Mouse (Mus musculus) heart, embryonic 12.5 days (tissue): ENCODE results near the gene Gpr61. TPM values are rescaled to one million over a fixed set of nuclear protein-coding genes. Genes with fewer than 3 reads are reported as not detected.

ENCODE experiments used
- ATAC-seq: fragments of 200-750 bp; cut with Nextera tagmentation; 2 replicates; pipeline ENCODE4 v1.8.0; 2017; ENCODE audit warnings: moderate TSS enrichment, moderate library complexity; ENCODE audit not compliant: insufficient number of reproducible peaks, low FRiP score
- H3K27ac ChIP-seq: fragments of 300-500 bp; sonication (generic); 2 replicates; pipeline ENCODE4 v1.5.1; 2016; ENCODE audit warnings: mild to moderate bottlenecking, moderate library complexity; ENCODE audit not compliant: poor library complexity, severe bottlenecking
- H3K27me3 ChIP-seq: fragments of 300-500 bp; sonication (generic); replicated peaks from 2 replicates; pipeline ENCODE4 v1.6.1; 2016; ENCODE audit warnings: mild to moderate bottlenecking, moderate library complexity
- H3K36me3 ChIP-seq: fragments of 300-500 bp; sonication (generic); 2 replicates; pipeline ENCODE4 v1.6.1; 2016; ENCODE audit warnings: mild to moderate bottlenecking, moderate library complexity
- H3K4me1 ChIP-seq: fragments of 300-500 bp; sonication (generic); replicated peaks from 2 replicates; pipeline ENCODE4 v1.6.1; 2016; ENCODE audit warnings: mild to moderate bottlenecking
- H3K4me2 ChIP-seq: fragments of 300-500 bp; sonication (generic); 2 replicates; pipeline ENCODE4 v1.6.1; 2016; ENCODE audit warnings: mild to moderate bottlenecking, moderate library complexity
- H3K4me3 ChIP-seq: fragments of 300-500 bp; sonication (generic); 2 replicates; pipeline ENCODE4 v1.5.1; 2016; ENCODE audit warnings: mild to moderate bottlenecking
- H3K9ac ChIP-seq: fragments of 300-500 bp; sonication (generic); 2 replicates; pipeline ENCODE4 v1.6.1; 2016; ENCODE audit warnings: mild to moderate bottlenecking, moderate library complexity
- H3K9me3 ChIP-seq: fragments of 300-500 bp; sonication (generic); replicated peaks from 2 replicates; pipeline ENCODE4 v1.6.1; 2016; ENCODE audit warnings: mild to moderate bottlenecking, moderate library complexity
- WGBS: fragments of 180-500 bp; shearing (Covaris S2); methylation state at CpG from one replicate; pipeline ENCODE4 v1.1.7; 2016; 5-methylcytosine and 5-hydroxymethylcytosine counted together
- polyA plus RNA-seq: library from polyadenylated mRNA; unstranded; fragments of >200 nt; fragmentation: Nextera tagmentation; extraction: Ambion mirVana; gene quantifications from 2 replicates; pipeline ENCODE4 v1.2.1, GENCODE M21; 2016

Gene Gpr61
- polyA plus RNA-seq, 1 experiment from 2014 or later, result 0.27 TPM

- Histone ChIP-seq H3K9ac (no peak overlapping the region), H3K9me3 (no peaks in the 10 kb centered on the region), H3K27me3 (no peaks in the 10 kb centered on the region), H3K36me3 (no peaks in the 10 kb centered on the region), H3K4me2 (no peak overlapping the region), H3K4me3 (no peak overlapping the region), H3K27ac (no peak overlapping the region), H3K4me1 (peaks cover 47% of the 10 kb centered on the region)
- no peak for ATAC-seq
- WGBS, result 65% methylated on average over 5 of the region's 5 CpGs
Measured at GRCm38 (mm10) chr3:108128520-108128919, 26.2 kb downstream of the Gpr61 start.

DNA sequence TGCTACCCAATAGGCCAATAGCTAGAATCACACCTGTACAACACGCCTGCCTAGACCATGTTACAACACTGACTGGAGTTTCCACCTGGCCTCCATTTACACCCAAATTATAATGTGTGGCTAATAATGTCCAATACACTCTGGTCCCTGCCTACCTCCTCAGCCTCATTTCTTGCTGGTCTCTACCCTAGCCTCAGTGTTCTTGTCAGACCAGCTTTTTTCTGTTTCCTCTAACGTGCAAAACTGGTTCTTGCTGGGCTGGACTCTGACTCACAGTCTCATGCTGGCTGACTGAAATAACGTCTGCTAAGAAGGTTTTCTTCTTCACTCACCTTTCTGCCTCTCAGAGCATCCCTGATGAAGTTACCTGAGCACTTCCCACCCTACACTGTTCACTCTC, 28.4 kb downstream of the Gpr61 start:
- Histone ChIP-seq H3K27ac (no peak overlapping the region), H3K9ac (no peak overlapping the region), H3K4me3 (no peak overlapping the region), H3K9me3 (no peaks in the 10 kb centered on the region), H3K4me1 (peaks cover 34% of the 10 kb centered on the region), H3K36me3 (peaks cover 13% of the 10 kb centered on the region; the same call in 1 of the 2 replicates), H3K27me3 (no peaks in the 10 kb centered on the region), H3K4me2 (no peak overlapping the region)
- no peak for ATAC-seq
- 84% methylated on average over 3 of the region's 3 CpGs for WGBS

DNA sequence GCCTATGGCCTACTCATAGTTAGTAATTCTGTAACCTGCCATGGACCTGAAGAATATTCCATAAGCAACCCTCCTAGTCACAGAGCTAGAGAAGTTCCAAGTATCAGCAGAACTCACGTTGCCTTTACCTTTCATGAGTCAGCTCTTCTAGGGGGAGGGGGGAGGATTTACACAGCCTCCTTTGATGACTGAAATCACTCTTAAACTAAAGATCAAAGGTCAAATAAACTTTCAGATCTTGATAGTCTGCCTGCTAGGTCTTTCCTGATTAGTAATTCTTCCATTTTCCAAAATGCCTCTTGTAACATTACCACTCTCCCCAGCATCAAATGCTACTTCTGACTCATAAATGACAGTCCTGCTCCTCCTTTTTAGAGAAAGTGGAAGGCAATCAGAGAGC, 30.6 kb downstream of the Gpr61 start:
- Histone ChIP-seq H3K4me3 (no peak overlapping the region), H3K9ac (no peak overlapping the region), H3K27me3 (no peaks in the 10 kb centered on the region), H3K4me1 (peaks cover 14% of the 10 kb centered on the region), H3K27ac (no peak overlapping the region), H3K36me3 (peaks cover 27% of the 10 kb centered on the region), H3K4me2 (no peak overlapping the region), H3K9me3 (no peaks in the 10 kb centered on the region)
- WGBS, result 60% methylated on average over 1 of the region's 1 CpGs
- ATAC-seq, result no peak

GRCm38 (mm10) chr3:108123242-108123641, 31.4 kb downstream of the Gpr61 start:
- peaks cover 36% of the 10 kb centered on the region for H3K36me3 ChIP-seq

GRCm38 (mm10) chr3:108121101-108121500, 33.6 kb downstream of the Gpr61 start:
- ATAC-seq, result no peak
- Histone ChIP-seq H3K36me3 (peaks cover 49% of the 10 kb centered on the region), H3K4me1 (peaks cover 5% of the 10 kb centered on the region), H3K9ac (no peak overlapping the region), H3K9me3 (no peaks in the 10 kb centered on the region), H3K27me3 (no peaks in the 10 kb centered on the region), H3K27ac (no peak overlapping the region), H3K4me2 (no peak overlapping the region), H3K4me3 (no peak overlapping the region)
- WGBS, result 64% methylated on average over 3 of the region's 3 CpGs

More at GRCm38 (mm10) chr3:108123242-108123641, 31.4 kb downstream of the Gpr61 start:
- H3K9me3 ChIP-seq, result no peaks in the 10 kb centered on the region
- H3K27me3 ChIP-seq, result no peaks in the 10 kb centered on the region
- ATAC-seq, result no peak
- no peak overlapping the region for H3K4me2 ChIP-seq
- H3K27ac ChIP-seq, result no peak overlapping the region
- peaks cover 5% of the 10 kb centered on the region for H3K4me1 ChIP-seq
- WGBS, result 88% methylated on average over 5 of the region's 5 CpGs
- H3K4me3 ChIP-seq, result no peak overlapping the region
- no peak overlapping the region for H3K9ac ChIP-seq

DNA sequence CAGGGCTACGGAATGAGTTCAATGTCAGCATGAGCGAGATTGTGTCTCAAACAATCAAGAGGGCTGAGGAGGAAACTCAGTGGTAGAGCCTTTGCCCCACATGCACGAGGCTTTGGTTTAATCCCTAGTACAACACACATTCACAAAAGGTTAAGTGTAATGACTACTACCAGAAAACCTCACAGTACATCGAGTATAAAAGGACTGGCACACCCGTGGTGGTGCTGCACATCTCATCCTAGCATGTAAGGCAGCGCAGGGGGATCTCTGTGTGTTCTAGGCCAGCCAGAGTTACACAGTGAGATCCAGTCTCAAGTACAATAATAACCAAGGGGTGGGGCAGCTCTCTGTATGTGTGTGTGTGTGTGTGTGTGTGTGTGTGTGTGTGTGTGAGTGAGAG, 37.2 kb downstream of the Gpr61 start:
- ATAC-seq, result no peak
- no peak overlapping the region for H3K9ac ChIP-seq
- 90% methylated on average over 6 of the region's 6 CpGs for whole genome bisulfite sequencing
- no peak overlapping the region for H3K27ac ChIP-seq
- H3K9me3 ChIP-seq, result no peaks in the 10 kb centered on the region
- no peaks in the 10 kb centered on the region for H3K27me3 ChIP-seq
- H3K4me2 ChIP-seq, result no peak overlapping the region
- no peak overlapping the region for H3K4me3 ChIP-seq
- H3K36me3 ChIP-seq, result peaks cover 67% of the 10 kb centered on the region
- H3K4me1 ChIP-seq, result peaks cover 7% of the 10 kb centered on the region

DNA sequence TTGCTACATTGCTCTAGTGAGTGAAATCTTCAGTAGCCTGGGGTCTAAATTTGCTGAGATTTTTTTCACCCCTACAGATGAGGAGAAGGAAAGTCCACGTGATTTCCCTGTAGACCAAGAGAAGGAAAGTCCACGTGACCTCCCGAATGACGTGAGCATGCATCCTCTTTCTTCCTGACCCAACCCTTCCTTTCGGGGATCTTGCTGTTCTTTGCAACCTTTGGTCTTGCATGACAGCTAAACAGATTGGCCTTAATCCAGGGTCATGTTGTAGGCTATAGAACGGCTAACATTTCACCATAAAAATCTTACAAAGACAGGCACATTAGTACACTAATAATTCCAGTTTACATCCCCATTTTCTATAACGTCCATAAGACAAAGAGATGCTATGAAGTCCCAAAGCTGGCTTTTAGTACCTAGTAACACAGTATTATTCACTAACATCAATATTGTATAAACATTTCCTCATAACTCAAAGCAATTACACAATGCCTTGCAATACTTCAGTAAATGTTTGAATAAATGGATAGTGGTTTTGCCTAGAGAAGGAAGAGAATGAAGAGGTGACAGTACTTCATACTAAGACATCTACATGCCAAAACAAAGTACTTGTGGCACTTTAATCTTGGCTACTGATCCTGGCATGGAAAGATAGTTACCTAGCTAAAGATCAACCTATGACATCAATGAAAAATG, 40.9 kb downstream of the Gpr61 start:
- ATAC-seq, result no peak
- Histone ChIP-seq H3K4me1 (0 out of 2 replicates have a peak, but pooled peaks cover 5% of the 10 kb centered on the region), H3K4me3 (no peak overlapping the region), H3K36me3 (peaks cover 69% of the 10 kb centered on the region), H3K27me3 (no peaks in the 10 kb centered on the region), H3K9ac (no peak overlapping the region), H3K4me2 (no peak overlapping the region), H3K9me3 (no peaks in the 10 kb centered on the region), H3K27ac (no peak overlapping the region)
- WGBS, result 87% methylated on average over 7 of the region's 7 CpGs

- H3K4me1 ChIP-seq, result 0 out of 2 replicates have a peak, but pooled peaks cover 5% of the 10 kb centered on the region
- H3K27me3 ChIP-seq, result no peaks in the 10 kb centered on the region
- H3K9ac ChIP-seq, result no peak overlapping the region
- H3K9me3 ChIP-seq, result no peaks in the 10 kb centered on the region
- H3K4me3 ChIP-seq, result no peak overlapping the region
- H3K36me3 ChIP-seq, result peaks cover 68% of the 10 kb centered on the region
- no peak overlapping the region for H3K27ac ChIP-seq
- H3K4me2 ChIP-seq, result no peak overlapping the region
- no peak for ATAC-seq
- 77% methylated on average over 4 of the region's 4 CpGs for WGBS
Measured at GRCm38 (mm10) chr3:108112666-108113065, 42.0 kb downstream of the Gpr61 start.

DNA sequence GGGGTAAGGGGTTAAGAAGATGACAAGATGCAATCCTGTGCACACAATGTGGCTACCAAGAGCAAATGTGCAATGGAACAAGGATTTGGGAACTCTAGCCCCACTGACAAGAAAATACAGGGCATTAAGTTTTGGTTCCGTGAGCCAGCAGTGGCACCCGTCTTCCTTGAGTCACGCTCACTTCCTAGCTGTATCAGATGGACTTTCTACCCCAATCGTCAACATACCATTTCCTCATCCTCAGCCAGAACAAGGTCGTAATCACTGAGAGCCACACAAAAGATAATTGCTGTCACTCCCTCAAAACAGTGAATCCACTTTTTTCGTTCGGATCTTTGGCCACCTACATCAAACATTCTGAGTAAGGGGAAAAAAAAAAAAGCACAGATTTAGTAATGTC, 42.4 kb downstream of the Gpr61 start:
- ATAC-seq, result no peak
- 67% methylated on average over 7 of the region's 7 CpGs for WGBS
- 0 out of 2 replicates have a peak, but pooled peaks cover 5% of the 10 kb centered on the region for H3K4me1 ChIP-seq
- H3K36me3 ChIP-seq, result peaks cover 66% of the 10 kb centered on the region
- H3K27ac ChIP-seq, result no peak overlapping the region
- no peak overlapping the region for H3K4me2 ChIP-seq
- H3K9me3 ChIP-seq, result no peaks in the 10 kb centered on the region
- no peak overlapping the region for H3K9ac ChIP-seq
- H3K27me3 ChIP-seq, result no peaks in the 10 kb centered on the region
- no peak overlapping the region for H3K4me3 ChIP-seq

GRCm38 (mm10) chr3:108111320-108111719, 43.4 kb downstream of the Gpr61 start:
- H3K4me1 ChIP-seq, result peaks cover 6% of the 10 kb centered on the region
- 83% methylated on average over 5 of the region's 5 CpGs for WGBS
- no peak overlapping the region for H3K4me2 ChIP-seq
- ATAC-seq, result no peak
- no peaks in the 10 kb centered on the region for H3K9me3 ChIP-seq
- H3K27me3 ChIP-seq, result no peaks in the 10 kb centered on the region
- no peak overlapping the region for H3K9ac ChIP-seq
- no peak overlapping the region for H3K4me3 ChIP-seq
- H3K36me3 ChIP-seq, result peaks cover 62% of the 10 kb centered on the region
- H3K27ac ChIP-seq, result no peak overlapping the region

DNA sequence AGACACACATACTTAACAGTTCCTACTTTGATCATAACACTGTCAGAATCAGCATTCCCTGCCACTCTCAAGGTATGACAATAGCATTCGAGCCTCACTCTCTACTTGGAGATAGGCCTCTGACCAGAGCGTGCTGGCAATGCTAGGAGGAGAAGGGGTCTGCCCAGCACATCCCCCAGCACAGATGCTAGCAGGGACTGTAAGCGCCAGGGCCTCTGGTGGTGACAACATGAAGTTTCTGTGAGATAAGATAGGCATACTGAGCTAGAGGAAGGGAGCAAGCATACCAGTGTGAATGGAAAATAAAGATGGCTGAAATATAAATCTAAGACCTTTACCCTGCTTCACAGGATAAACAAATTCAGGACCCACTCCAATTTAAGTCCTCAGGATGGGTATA, 49.4 kb downstream of the Gpr61 start:
- no peaks in the 10 kb centered on the region for H3K27me3 ChIP-seq
- H3K4me2 ChIP-seq, result no peak overlapping the region
- peak overlapping the region; percentile 27 for H3K27ac ChIP-seq
- H3K4me1 ChIP-seq, result peaks cover 24% of the 10 kb centered on the region
- no peak overlapping the region for H3K4me3 ChIP-seq
- peaks cover 24% of the 10 kb centered on the region for H3K36me3 ChIP-seq
- 6% methylated on average over 3 of the region's 3 CpGs for WGBS
- peak; percentile 86 for ATAC-seq
- no peak overlapping the region for H3K9ac ChIP-seq
- H3K9me3 ChIP-seq, result no peaks in the 10 kb centered on the region

DNA sequence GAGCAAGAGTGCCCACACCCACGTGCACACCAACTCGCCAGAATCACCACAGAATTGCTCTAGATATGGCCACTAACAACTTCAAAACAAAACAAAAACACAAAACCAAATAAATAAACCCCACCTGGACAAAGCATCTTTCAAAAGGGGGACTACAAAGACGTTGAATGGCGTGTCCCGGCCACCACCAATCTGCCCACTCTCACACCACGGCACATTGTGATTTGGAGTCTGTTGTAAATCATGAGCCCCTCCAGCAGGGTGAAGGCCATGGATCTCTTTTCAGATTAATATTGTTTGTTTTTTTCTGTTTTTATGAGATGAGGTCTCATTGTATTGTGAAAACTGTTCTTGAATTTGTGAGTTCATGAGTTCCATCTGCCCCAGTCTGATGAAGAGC, 52.6 kb downstream of the Gpr61 start:
- no peaks in the 10 kb centered on the region for H3K27me3 ChIP-seq
- H3K4me1 ChIP-seq, result peaks cover 24% of the 10 kb centered on the region
- H3K9me3 ChIP-seq, result no peaks in the 10 kb centered on the region
- no peaks in the 10 kb centered on the region for H3K36me3 ChIP-seq
- 90% methylated on average over 6 of the region's 6 CpGs for WGBS
- no peak overlapping the region for H3K4me2 ChIP-seq
- ATAC-seq, result no peak
- H3K9ac ChIP-seq, result no peak overlapping the region
- H3K4me3 ChIP-seq, result no peak overlapping the region
- H3K27ac ChIP-seq, result no peak overlapping the region
